Mouse (Mus musculus) intestine, embryonic 15.5 days (tissue): Measurements from ENCODE around the gene Olfr884. TPM values are rescaled to one million over a fixed set of nuclear protein-coding genes. Genes with fewer than 3 reads are reported as not detected.

Experiments used
- ATAC-seq: fragments of 200-750 bp; cut with Nextera tagmentation; 2 replicates; pipeline ENCODE4 v1.8.0; 2017; ENCODE audit warnings: moderate TSS enrichment, moderate library complexity
- H3K27ac ChIP-seq: fragments of 300-500 bp; sonication (generic); 2 replicates; pipeline ENCODE4 v1.5.1; 2015; ENCODE audit warnings: mild to moderate bottlenecking, inconsistent platforms
- H3K27me3 ChIP-seq: fragments of 300-500 bp; sonication (generic); replicated peaks from 2 replicates; pipeline ENCODE4 v1.6.1; 2015; ENCODE audit warnings: inconsistent platforms
- H3K36me3 ChIP-seq: fragments of 300-500 bp; sonication (generic); 2 replicates; pipeline ENCODE4 v1.6.1; 2015; ENCODE audit warnings: inconsistent platforms
- H3K4me1 ChIP-seq: fragments of 300-500 bp; sonication (generic); replicated peaks from 2 replicates; pipeline ENCODE4 v1.6.1; 2015; ENCODE audit warnings: inconsistent platforms
- H3K4me2 ChIP-seq: fragments of 300-500 bp; sonication (generic); replicated peaks from 2 replicates; pipeline ENCODE4 v1.6.1; 2015; ENCODE audit warnings: mild to moderate bottlenecking, inconsistent platforms
- H3K4me3 ChIP-seq: fragments of 300-500 bp; sonication (generic); replicated peaks from 2 replicates; pipeline ENCODE4 v1.5.1; 2015; ENCODE audit warnings: inconsistent platforms
- H3K9ac ChIP-seq: fragments of 300-500 bp; sonication (generic); 2 replicates; pipeline ENCODE4 v1.6.1; 2015; ENCODE audit warnings: inconsistent platforms
- H3K9me3 ChIP-seq: fragments of 300-500 bp; sonication (generic); 2 replicates; pipeline ENCODE4 v1.6.1; 2016; ENCODE audit warnings: inconsistent platforms
- WGBS: fragments of 180-500 bp; shearing (Covaris S2); methylation state at CpG from one replicate; pipeline ENCODE4 v1.1.7; 2015; 5-methylcytosine and 5-hydroxymethylcytosine counted together
- polyA plus RNA-seq: library from polyadenylated mRNA; unstranded; fragments of >200 nt; fragmentation: Nextera tagmentation; extraction: Ambion mirVana; gene quantifications from 2 replicates; pipeline ENCODE4 v1.2.1, GENCODE M21; 2015

The Olfr884 gene
- not detected in 2 replicates for polyA plus RNA-seq

DNA sequence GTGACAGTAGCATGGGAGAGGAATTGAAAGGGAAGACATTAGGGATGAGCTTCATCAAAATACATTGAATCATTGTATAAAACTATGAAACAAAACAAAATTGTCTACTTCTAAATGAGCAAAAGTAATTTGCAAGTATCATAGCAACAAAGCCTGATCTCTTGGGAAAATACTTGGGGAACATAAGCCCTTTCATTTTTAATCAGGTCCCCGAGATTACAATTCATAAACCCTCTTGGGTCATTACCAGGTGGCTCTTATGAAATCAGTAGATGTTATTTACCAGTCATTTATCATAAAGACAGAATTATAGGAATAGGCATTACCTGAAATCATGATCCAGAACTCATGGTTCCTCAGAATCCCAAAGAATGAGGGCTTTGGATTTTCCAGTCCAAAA is at the start of gene Olfr884:
Olfr884 (plus strand) TSS at position 301 of the 400 bp plus-strand sequence.
- Histone ChIP-seq H3K9me3 (no peaks in the 10 kb centered on the region), H3K4me2 (no peak within 1 kb of the TSS), H3K27ac (no peak within 1 kb of the TSS), H3K4me3 (no peak within 1 kb of the TSS), H3K9ac (no peak within 1 kb of the TSS), H3K4me1 (no peaks in the 10 kb centered on the region), H3K36me3 (no peaks in the 10 kb centered on the region), H3K27me3 (no peaks in the 10 kb centered on the region)
- ATAC-seq, result no peak
- WGBS, result 64% methylated on average over 1 of the region's 1 CpGs

DNA sequence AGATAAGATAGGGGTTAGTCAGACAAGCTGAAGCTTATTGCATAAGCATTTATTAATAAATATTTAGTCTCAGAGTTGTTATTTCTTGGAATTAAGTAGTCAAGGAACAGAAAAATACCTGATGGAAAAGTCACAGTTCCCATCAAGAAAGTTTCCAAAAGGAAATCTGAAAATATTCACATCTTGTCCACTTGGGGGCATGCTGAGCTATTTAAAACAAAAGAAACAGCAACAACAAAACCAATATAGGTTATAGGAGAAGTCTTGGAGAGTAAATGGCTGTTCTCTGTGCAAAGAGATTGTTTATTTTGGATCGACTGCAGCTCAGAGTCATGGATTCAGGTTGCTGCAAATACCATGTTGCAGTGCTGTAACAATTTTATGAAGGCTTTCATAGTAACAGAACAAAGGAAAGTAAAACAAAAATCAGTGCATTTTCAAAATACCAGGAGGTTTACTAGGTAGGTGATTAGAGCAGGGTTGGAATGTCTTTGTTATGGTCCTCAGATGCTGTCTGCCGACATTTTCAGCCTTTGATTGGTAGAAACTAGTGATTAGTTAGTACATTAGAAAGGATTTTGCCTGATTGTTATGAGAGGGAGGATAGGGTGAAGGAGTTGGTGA is 47.7 kb upstream of the Olfr884 start:
- Histone ChIP-seq H3K4me2 (no peak overlapping the region), H3K9ac (no peak overlapping the region), H3K4me3 (no peak overlapping the region), H3K27ac (no peak overlapping the region), H3K27me3 (no peaks in the 10 kb centered on the region), H3K36me3 (no peaks in the 10 kb centered on the region), H3K4me1 (no peaks in the 10 kb centered on the region), H3K9me3 (no peaks in the 10 kb centered on the region)
- no peak for ATAC-seq
- 30% methylated on average over 2 of the region's 2 CpGs for WGBS

DNA sequence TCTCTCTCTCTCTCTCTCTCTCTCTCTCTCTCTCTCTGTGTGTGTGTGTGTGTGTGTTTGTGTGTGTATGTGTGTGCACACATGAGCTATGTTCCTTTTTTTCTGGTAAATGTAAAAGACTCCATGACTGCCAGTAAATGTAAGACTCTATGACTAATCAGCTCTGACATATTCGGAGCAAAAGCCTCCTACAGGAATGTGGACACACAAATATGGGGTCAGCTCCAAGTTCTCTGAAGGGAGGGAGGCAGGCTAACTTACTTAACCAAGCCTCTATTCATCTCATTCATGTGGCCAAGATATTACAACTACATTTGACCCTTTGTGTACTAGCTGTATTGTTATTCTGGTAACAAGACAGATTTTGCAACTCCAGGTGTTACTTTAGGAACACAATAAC is 46.3 kb upstream of the Olfr884 start:
- Histone ChIP-seq H3K9me3 (no peaks in the 10 kb centered on the region), H3K9ac (no peak overlapping the region), H3K4me2 (no peak overlapping the region), H3K27ac (no peak overlapping the region), H3K4me1 (no peaks in the 10 kb centered on the region), H3K4me3 (no peak overlapping the region), H3K36me3 (no peaks in the 10 kb centered on the region), H3K27me3 (no peaks in the 10 kb centered on the region)
- no peak for ATAC-seq
- WGBS, result 58% methylated on average over 1 of the region's 1 CpGs

DNA sequence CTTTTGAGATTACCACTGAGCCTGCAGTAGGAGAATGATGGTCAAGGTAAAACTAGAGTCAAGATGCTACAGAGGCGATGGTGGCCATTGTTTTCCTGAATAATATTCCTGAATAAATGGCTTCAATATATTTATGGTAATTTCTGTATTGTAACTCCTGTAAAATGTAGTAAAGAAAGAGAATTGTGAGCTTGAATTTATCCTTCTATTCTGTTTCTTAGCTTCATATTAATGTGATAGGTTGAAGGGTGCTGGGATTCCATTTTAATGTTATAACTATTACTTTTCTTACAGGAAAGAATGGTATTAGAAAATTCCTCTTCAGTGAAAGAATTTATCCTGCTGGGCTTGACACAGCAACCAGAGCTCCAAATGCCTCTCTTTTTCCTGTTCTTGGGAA is 20.8 kb upstream of the Olfr884 start, which contains the start of gene Olfr883:
Olfr883 (plus strand) TSS at position 301 of the 400 bp plus-strand sequence.
- 81% methylated on average over 1 of the region's 1 CpGs for WGBS
- Histone ChIP-seq H3K36me3 (no peaks in the 10 kb centered on the region), H3K4me3 (no peak within 1 kb of the TSS), H3K27ac (no peak within 1 kb of the TSS), H3K9ac (no peak within 1 kb of the TSS), H3K4me2 (no peak within 1 kb of the TSS), H3K4me1 (no peaks in the 10 kb centered on the region), H3K27me3 (no peaks in the 10 kb centered on the region), H3K9me3 (no peaks in the 10 kb centered on the region)
- ATAC-seq, result no peak

DNA sequence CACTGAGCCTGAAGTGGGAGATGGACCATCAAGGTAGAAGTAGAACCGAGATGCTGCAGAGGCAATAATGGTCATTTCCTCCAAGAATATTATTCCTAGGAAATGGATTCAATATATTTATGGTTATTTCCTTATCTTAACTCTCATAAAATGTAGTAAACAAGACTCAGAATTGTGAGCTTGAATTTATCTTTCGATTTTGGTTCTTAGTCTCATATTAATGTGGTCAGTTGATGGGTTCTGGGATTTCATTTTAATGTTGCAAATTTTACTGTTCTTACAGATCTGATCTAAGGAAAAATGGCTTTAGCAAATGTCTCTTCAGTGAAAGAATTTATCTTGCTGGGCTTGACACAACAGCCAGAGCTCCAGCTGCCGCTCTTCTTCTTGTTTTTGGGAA is 14.7 kb downstream of the Olfr884 start, which contains the start of gene Olfr885:
Olfr885 (plus strand) TSS at position 301 of the 400 bp plus-strand sequence.
- 88% methylated on average over 3 of the region's 3 CpGs for WGBS
- H3K4me1 ChIP-seq, result no peaks in the 10 kb centered on the region
- ATAC-seq, result no peak
- H3K27ac ChIP-seq, result no peak within 1 kb of the TSS
- H3K9ac ChIP-seq, result no peak within 1 kb of the TSS
- H3K4me3 ChIP-seq, result no peak within 1 kb of the TSS
- H3K36me3 ChIP-seq, result no peaks in the 10 kb centered on the region
- H3K9me3 ChIP-seq, result no peaks in the 10 kb centered on the region
- H3K4me2 ChIP-seq, result no peak within 1 kb of the TSS
- H3K27me3 ChIP-seq, result no peaks in the 10 kb centered on the region

DNA sequence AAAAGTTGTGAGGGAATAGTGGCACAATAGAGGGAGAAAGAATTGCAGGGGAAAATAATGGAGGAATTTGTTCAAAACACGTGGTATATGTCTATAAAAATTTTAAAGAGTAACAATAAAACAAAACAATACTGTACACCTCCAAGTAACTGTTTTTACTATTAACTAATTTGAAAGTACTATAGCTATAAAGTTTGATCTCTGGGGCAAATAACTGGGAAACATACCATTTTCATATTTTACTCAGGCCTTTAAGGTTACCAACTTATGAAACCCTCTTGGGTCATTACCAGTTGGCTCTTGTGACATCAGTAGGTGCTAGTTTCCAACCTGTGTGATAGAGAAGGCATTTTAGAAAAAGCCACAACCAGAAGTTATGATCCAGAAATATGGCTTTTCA is 37.4 kb downstream of the Olfr884 start, which contains the start of gene Olfr887:
Olfr887 (plus strand) TSS at position 301 of the 400 bp plus-strand sequence.
- no peak within 1 kb of the TSS for H3K4me3 ChIP-seq
- no peak within 1 kb of the TSS for H3K4me2 ChIP-seq
- no peak for ATAC-seq
- H3K27me3 ChIP-seq, result no peaks in the 10 kb centered on the region
- no peaks in the 10 kb centered on the region for H3K9me3 ChIP-seq
- 85% methylated on average over 1 of the region's 1 CpGs for WGBS
- H3K27ac ChIP-seq, result no peak within 1 kb of the TSS
- H3K36me3 ChIP-seq, result no peaks in the 10 kb centered on the region
- H3K9ac ChIP-seq, result no peak within 1 kb of the TSS
- H3K4me1 ChIP-seq, result no peaks in the 10 kb centered on the region

Other genes starting within 250 kb of the Olfr884 start
- gene Olfr876, start 243.5 kb upstream of the Olfr884 start, polyA plus RNA-seq, result not detected in 2 replicates
- gene Olfr877, start 192.3 kb upstream of the Olfr884 start, polyA plus RNA-seq, result not detected in 2 replicates
- gene Olfr145, start 149.8 kb upstream of the Olfr884 start, polyA plus RNA-seq, result not detected in 2 replicates
- not detected in 2 replicates for gene Olfr878, start 128.7 kb upstream of the Olfr884 start, polyA plus RNA-seq
- not detected in 2 replicates for gene Olfr881, start 54.7 kb upstream of the Olfr884 start, polyA plus RNA-seq
- not detected in 2 replicates for gene Olfr883, start 20.7 kb upstream of the Olfr884 start, polyA plus RNA-seq
- gene Olfr885, start 14.8 kb downstream of the Olfr884 start, polyA plus RNA-seq, result not detected in 2 replicates
- not detected in 2 replicates for gene Olfr887, start 37.5 kb downstream of the Olfr884 start, polyA plus RNA-seq
- not detected in 2 replicates for gene Olfr888, start 61.6 kb downstream of the Olfr884 start, polyA plus RNA-seq
- 0.04 and 0.08 TPM in 2 replicates for gene Olfr889, start 68.6 kb downstream of the Olfr884 start, polyA plus RNA-seq
- gene Olfr890, start 96.0 kb downstream of the Olfr884 start, polyA plus RNA-seq, result not detected in 2 replicates
- gene Olfr891, start 134.3 kb downstream of the Olfr884 start, polyA plus RNA-seq, result not detected in 2 replicates
- gene Olfr893, start 161.8 kb downstream of the Olfr884 start, polyA plus RNA-seq, result not detected in 2 replicates
- gene Olfr894, start 171.5 kb downstream of the Olfr884 start, polyA plus RNA-seq, result not detected in 2 replicates
- not detected in 2 replicates for gene Olfr143, start 206.2 kb downstream of the Olfr884 start, polyA plus RNA-seq
- not detected in 2 replicates for gene Olfr895, start 221.3 kb downstream of the Olfr884 start, polyA plus RNA-seq
- not detected in 2 replicates for gene Olfr896-ps1, start 244.6 kb downstream of the Olfr884 start, polyA plus RNA-seq